Mouse (Mus musculus) WW6 (cell line): ENCODE results near the gene Taar7a.

Source experiments
- DNase-seq: peaks from one replicate; pipeline ENCODE4 v3.0.0-alpha.2; 2013; ENCODE audit warnings: low read depth, low spot score

Taar7a gene

DNA sequence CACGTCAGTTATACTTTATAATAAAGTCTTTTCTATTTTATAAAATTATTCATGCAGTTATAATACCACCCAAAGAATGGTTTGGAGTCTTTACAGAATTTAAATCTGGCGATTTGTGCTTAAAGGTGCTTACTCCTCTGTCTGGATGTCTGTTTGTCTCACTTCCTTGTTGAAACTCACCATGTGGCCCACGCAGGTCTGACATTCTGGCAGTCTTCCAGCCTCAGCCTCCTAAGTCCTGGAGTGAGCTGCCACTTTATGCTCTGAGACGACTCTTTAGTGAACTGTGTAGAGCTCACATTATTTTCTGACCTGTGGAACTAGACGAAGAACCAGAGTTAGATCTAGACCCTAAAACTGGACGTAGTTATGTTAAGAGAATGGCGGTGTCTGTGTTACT is 45.3 kb downstream of the Taar7a start:
- no peak for DNase-seq

- DNase-seq: peak; percentile 38
Measured at GRCm38 (mm10) chr10:23942465-23942864, 50.8 kb downstream of the Taar7a start.
